Comparison of ENCODE assay signal across 9 mouse cellular contexts in genomic region chr5:38197482-38197823, GRCm38 (mm10). TPM values are rescaled to one million over a fixed set of nuclear protein-coding genes. Genes with fewer than 3 reads are reported as not detected.
DNase-seq lines count a peak whose midpoint lies in the region; ATAC-seq and TF ChIP-seq lines count a peak whose summit lies in the region.
"Had no signal": no experiment of that assay in that cellular context is flagged by ENCODE, and none has a peak within 500 bp of the region (broad histone marks: within the 10 kb centered on the region; RNA-seq: fewer than 3 reads in every experiment).

No protein-coding gene starts in this region.

- 18% methylated on average over 7 of the region's 7 CpGs for WGBS in forebrain, embryonic 12.5 days

- no peaks in the 10 kb centered on the region for H3K9me3 ChIP-seq in forebrain, embryonic 12.5 days
- H3K9me3 ChIP-seq: liver, embryonic 15.5 days had no signal

- no peak overlapping the region for H3K9ac ChIP-seq in forebrain, embryonic 12.5 days
- H3K9ac ChIP-seq: liver, embryonic 15.5 days had no signal

- no peak overlapping the region for H3K4me2 ChIP-seq in forebrain, embryonic 12.5 days
- H3K4me2 ChIP-seq: liver, embryonic 15.5 days had no signal

- peaks cover 29% of the 10 kb centered on the region for H3K36me3 ChIP-seq in forebrain, embryonic 12.5 days (replicated peaks)

- peak; percentile 66; the same call in 1 of the 2 replicates for ATAC-seq in forebrain, embryonic 12.5 days (ENCODE audit: low FRiP score)

- peaks cover 13% of the 10 kb centered on the region for H3K4me1 ChIP-seq in forebrain, embryonic 12.5 days
- H3K4me1 ChIP-seq: liver, embryonic 15.5 days had no signal

- no peak overlapping the region for H3K27ac ChIP-seq in forebrain, embryonic 12.5 days
- H3K27ac ChIP-seq in layer of hippocampus, adult 2 months: no peak overlapping the region
- H3K27ac ChIP-seq: liver, embryonic 15.5 days had no signal

- peak; percentile 94 for TF ChIP-seq CTCF in layer of hippocampus, adult 2 months (conservative IDR thresholded peaks at IDR 0.05)

- no peaks in the 10 kb centered on the region for H3K27me3 ChIP-seq in forebrain, embryonic 12.5 days
- H3K27me3 ChIP-seq: liver, embryonic 15.5 days had no signal

- DNase-seq in ES-CJ7 (ENCODE audit: low read depth, low spot score): peak; percentile 84
- peak; percentile 55 for DNase-seq in c-Kit-positive CD71-positive TER-119-negative erythroid progenitor cells, embryonic 14.5 days (ENCODE audit: low read depth)
- DNase-seq in heart, postnatal 4 days: peak; percentile 91
- peak; percentile 84 to 93 for DNase-seq in layer of hippocampus, adult 2 months (ENCODE audit: low spot score in 2 of 2)
- DNase-seq in lung, postnatal 10 days: peak; percentile 86
- DNase-seq in retina, embryonic 14.5 days (ENCODE audit: low spot score): peak; percentile 93
- peak; percentile 60 to 67 for DNase-seq in thymus, postnatal 36 days

- H3K4me3 ChIP-seq in forebrain, embryonic 12.5 days (replicated peaks): no peak overlapping the region
- no peak overlapping the region for H3K4me3 ChIP-seq in layer of hippocampus, adult 2 months
- H3K4me3 ChIP-seq: liver, embryonic 15.5 days had no signal

RNA-seq across cellular contexts. Expression of gene Zbtb49, which starts 22.8 kb away (rescaled TPM):
- 24.7 and 27.6 TPM in 2 replicates for polyA plus RNA-seq in forebrain, embryonic 12.5 days (2016; fragmentation: Nextera tagmentation; extraction: Ambion mirVana)
- total RNA-seq in heart, postnatal 4 days (2021): 1 to 10 TPM; 8.0 to 8.2 TPM
- total RNA-seq in layer of hippocampus, adult 2 months (2021): 10 to 100 TPM; 19.2 to 25.0 TPM

RNA-seq across cellular contexts. Expression of gene Lyar, which starts 22.8 kb away (rescaled TPM):
- 117 and 128 TPM in 2 replicates for polyA plus RNA-seq in forebrain, embryonic 12.5 days (2016; fragmentation: Nextera tagmentation; extraction: Ambion mirVana)
- total RNA-seq in heart, postnatal 4 days (2021): 10 to 100 TPM; 18.5 to 20.0 TPM
- 10 to 100 TPM in 1 of 2 experiments, 1 to 10 TPM in 1; 9.9 to 11.3 TPM for total RNA-seq in layer of hippocampus, adult 2 months (2021)

RNA-seq across cellular contexts. Expression of gene Nsg1, which starts 37.7 kb away (rescaled TPM):
- polyA plus RNA-seq in forebrain, embryonic 12.5 days (2016; fragmentation: Nextera tagmentation; extraction: Ambion mirVana): 376 and 398 TPM in 2 replicates
- total RNA-seq in heart, postnatal 4 days (2021): 10 to 100 TPM; 21.1 to 22.4 TPM
- 100 to 1,000 TPM; 421 to 427 TPM for total RNA-seq in layer of hippocampus, adult 2 months (2021)

Comparison
In these comparisons a context has a peak if more than half of its experiments do, and no peak if none do; other contexts are left out.
1. RNA of gene Nsg1, which starts 37.7 kb away (total RNA-seq): 421 to 427 TPM in layer of hippocampus, adult 2 months; 21.1 to 22.4 TPM in heart, postnatal 4 days; every median in the first group is over 10 times any median in the second.
2. Peak in every context shown above with its lines, with median percentiles within 50 percentile points of each other: DNase-seq.